Mouse (Mus musculus): ENCODE results near the gene Mynn.
"Not testable (repeated sequence)": the region's sequence is repeated elsewhere in the genome, so short reads cannot be mapped to it uniquely, and the experiment has no call there.

Mynn gene

GRCm38 (mm10) chr3:30602065-30602739, at the start of gene Mynn:
Gene Mynn (plus strand): TSS chr3:30602065.
- DNase-seq (ENCODE audit: low spot score) = peak; percentile 99

GRCm38 (mm10) chr3:30553741-30554140, 48.1 kb upstream of the Mynn start:
- DNase-seq (ENCODE audit: low spot score) = no peak

DNA sequence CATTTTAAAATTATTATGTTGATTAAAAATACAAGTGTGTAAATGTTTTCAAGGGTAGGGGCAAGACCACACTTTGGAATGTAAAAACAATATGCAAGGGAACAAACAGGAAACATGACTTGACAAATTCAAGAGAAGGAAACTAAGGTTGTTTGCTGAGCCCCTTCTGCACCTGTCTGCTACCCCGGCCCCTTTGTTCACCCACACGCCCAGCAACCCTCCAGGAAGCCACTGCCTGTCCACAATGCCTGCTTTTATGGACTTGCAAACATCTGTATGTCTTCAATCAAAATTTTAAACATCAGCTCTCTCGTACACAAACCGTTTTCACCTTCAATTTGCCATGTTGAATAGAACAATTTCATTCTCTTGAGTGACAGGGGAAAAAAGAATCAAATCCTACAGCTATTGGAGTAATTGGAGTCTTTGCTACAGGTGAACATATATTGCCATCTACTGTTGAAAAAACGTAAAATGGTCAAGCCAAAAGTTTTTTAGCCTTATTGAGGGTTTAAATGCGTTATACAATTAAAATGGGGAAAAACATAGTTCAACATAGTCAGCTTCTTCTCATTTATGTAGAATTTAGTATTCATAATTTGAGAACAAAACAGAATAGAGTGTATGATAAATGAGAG, 41.1 kb upstream of the Mynn start:
- DNase-seq (ENCODE audit: low spot score) = no peak

DNA sequence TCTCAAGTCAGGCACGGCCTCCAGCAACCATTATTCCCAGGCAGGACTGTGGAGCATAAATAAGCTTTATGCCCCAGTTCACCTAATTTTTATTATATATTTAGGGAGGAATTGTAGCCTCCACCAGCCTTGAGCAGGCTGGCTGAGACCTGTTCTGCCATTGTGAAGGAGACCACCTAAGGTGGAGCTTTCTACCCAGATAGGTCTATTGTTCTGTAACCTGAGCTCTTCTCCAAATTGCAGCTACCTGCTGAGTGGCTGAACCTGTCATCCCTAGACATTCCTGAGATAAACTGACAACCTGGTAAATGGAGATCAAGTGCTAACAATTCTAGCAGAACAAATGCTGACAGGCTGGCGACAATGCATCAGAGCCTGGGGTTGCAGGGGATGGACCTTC, 35.5 kb upstream of the Mynn start:
- not testable (repeated sequence) for DNase-seq (ENCODE audit: low spot score)

DNA sequence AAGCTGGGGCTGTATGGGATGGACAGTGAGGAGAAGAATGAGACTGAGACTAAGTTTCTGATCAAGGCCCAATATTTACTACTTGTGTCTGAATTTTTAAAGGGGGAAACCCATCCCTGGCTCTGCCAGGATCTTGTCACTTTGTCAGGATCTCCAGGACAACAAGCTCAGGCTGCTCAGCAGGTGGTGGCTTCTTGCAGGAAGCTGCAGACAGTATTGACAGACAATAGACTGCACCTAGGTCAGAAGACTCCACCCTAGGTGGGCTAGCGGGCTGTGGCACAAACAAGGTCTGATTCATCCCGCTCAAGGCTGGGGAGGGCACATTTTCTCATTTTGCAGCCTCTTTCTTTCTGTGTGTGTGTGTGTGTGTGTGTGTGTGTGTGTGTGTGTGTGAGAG, 28.3 kb upstream of the Mynn start:
- no peak for DNase-seq (ENCODE audit: low spot score)

DNA sequence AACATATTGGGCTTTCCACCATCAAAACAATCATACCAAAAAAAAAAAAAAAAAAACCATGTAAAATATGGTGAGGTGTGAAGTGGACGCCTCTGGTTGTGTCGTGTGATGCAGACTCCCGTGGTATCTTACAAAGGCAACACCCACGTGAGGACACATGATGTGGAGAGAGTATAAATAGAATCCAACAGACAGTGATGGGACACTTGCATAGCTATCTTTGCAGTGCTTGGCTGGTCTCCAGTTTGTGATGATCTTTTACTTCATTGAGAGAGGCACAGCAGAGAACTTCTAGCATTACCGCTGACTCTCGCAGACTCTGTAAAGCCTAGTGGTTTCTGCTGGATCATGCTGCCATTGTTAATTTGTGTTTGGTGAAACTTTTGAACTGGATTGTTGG, 13.0 kb upstream of the Mynn start:
- no peak for DNase-seq (ENCODE audit: low spot score)

GRCm38 (mm10) chr3:30592418-30592853, 9.4 kb upstream of the Mynn start:
- DNase-seq (ENCODE audit: low spot score) = peak; percentile 46

DNA sequence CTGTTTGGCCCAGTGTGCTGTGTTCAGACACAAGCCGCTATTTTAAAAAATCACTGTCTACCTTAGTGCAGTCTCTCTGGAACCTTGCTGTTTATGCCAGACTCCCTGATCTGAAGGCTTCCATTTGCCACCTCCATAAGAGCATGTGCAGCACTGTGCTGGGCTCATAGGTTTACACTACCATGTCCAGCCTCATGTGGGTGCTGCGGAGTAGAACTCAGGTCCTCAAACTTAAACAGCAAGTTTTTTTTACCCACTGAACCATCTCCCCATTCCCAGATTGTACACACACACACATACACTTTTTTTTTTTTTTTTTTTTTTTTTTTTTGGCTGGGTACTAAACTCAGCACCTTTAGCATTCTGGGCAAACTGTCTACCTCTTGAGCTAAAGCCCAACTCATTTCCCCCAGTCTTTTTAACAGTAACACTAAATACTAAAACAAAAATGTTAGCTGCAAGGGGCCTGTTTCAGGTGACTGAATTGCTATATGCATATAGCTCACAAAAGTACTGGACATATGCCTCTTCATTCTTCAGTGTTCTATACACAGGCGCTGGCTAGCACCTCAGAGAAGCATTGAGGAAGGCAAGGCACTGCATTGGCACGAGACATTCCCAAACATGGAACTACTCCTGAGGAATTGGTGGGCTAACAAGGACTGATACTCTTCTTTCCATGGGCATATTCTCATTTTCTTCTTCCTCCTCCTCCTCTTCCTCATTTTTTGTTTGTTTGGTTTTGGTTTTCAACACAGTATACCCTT, 8.0 kb upstream of the Mynn start:
- DNase-seq (ENCODE audit: low spot score) = no peak

GRCm38 (mm10) chr3:30595111-30595832, 6.6 kb upstream of the Mynn start:
- DNase-seq (ENCODE audit: low spot score) = peak; percentile 35

- DNase-seq (ENCODE audit: low spot score) = no peak
Observed at GRCm38 (mm10) chr3:30597271-30597670, 4.6 kb upstream of the Mynn start.

DNA sequence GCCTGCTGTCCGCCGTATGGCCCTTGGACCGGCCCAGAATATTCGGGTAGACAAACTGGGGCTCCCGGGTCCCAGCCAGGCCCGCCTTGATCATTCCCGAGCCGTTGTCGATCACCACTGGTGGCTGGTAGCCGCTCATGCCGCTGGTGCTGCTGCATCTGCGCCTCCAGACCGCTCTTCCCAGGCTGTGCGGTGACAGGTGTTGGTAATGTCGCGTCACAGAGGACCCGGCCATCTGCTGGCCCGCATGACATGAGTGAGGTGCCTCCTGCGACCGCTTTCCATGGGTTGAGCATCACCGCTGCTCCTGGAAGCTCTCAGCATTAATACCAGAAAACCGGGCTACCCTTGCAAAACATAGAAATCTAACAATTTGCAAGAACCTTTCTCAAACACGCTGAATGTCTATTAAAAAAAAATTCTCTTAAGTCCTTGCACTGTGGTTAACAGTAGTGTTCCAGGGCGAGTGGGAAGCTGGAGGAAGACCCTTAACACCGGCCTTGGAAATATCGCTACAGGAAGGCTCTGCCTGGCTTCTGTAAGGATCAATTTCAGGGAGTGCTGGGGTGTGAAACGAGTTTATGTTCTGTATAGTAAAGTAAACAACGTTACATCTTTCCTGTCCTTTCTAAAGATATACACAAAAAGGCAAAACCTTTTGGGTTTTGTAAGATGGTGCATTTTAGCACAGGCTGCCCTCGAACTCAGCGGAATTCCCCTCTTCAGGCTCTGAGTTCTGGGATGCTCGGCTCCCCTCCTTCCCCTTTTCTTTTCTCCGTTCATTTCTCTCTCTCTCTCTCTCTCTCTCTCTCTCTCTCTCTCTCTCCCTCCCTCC, 1.9 kb upstream of the Mynn start, which contains the start of gene Actrt3:
Gene Actrt3 (minus strand): TSS at position 229 of the 835 bp plus-strand sequence.
- DNase-seq (ENCODE audit: low spot score) = peak; percentile 21

DNA sequence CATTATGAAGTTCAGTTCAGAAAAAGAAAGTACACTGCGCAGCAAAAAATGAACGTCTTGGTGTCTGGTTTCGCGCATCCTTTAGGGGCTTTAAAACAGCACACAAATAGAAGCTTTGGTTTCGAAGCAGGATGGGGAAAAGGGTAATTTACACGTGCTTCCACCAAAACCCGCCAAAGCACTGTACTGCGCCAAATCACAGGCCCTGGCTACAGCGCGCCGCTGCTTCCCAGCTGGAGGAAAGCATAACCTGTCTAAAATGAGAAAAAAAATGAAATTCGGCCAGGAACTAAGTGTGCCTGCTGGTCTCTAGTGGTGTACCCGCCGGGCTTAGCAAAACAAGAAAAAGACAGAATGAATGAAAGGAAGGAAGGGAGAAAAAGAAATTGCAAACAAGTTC, 1.1 kb upstream of the Mynn start:
- DNase-seq (ENCODE audit: low spot score) = no peak

- peak; percentile 84 for DNase-seq (ENCODE audit: low spot score)
Observed at GRCm38 (mm10) chr3:30601175-30601574, 690 bp upstream of the Mynn start.

GRCm38 (mm10) chr3:30601610-30602064, 228 bp upstream of the Mynn start:
- DNase-seq (ENCODE audit: low spot score) = no peak

GRCm38 (mm10) chr3:30602740-30603098, 854 bp downstream of the Mynn start:
- DNase-seq (ENCODE audit: low spot score) = peak; percentile 83

- no peak for DNase-seq (ENCODE audit: low spot score)
Observed at GRCm38 (mm10) chr3:30603256-30603655, 1.4 kb downstream of the Mynn start.

GRCm38 (mm10) chr3:30608999-30609398, 7.1 kb downstream of the Mynn start:
- no peak for DNase-seq (ENCODE audit: low spot score)

- DNase-seq (ENCODE audit: low spot score) = no peak
Observed at GRCm38 (mm10) chr3:30610930-30611329, 9.1 kb downstream of the Mynn start.

GRCm38 (mm10) chr3:30620132-30620531, 18.3 kb downstream of the Mynn start:
- no peak for DNase-seq (ENCODE audit: low spot score)

DNA sequence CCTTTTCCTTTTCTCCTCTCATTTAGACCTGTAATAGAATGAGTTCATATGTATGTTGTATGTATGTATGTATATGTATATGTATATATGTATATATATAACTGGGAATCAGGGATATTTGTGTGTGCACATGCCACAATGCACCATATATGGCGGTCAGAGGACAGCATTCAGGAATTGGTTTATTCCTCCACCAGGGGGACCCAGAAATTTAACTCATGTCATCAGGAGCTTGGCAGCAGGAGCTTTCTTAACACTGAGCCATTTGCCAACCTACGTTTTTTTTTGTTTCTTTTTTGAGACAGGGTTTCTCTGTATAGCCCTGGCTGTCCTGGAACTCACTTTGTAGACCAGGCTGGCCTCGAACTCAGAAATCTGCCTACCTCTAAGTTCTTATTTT, 31.8 kb downstream of the Mynn start:
- no peak for DNase-seq (ENCODE audit: low spot score)

DNA sequence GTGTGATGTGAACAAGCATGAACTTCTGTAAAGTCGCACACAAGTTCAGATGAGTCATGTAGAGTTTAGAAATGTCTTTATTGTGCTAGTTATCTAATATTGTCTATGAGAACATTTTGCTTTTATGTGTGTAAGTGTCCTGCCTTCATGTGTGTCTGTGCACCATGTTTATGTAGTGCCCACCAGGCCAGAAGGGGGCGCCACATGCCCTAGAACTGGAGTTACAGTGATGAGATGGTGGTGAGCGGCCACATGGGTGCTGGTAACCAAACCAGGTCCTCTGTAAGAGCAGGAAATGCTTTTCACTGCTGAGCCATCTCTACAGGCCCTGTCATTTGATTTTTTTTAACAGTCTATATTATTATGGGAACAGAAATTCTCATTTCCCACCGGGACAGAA, 33.8 kb downstream of the Mynn start:
- no peak for DNase-seq (ENCODE audit: low spot score)
